Mouse (Mus musculus) liver, embryonic 13.5 days (tissue): ENCODE data around the gene Slit3. TPM values are rescaled to one million over a fixed set of nuclear protein-coding genes. Genes with fewer than 3 reads are reported as not detected.

ENCODE experiments used
- ATAC-seq: fragments of 200-750 bp; cut with Nextera tagmentation; 2 replicates; pipeline ENCODE4 v1.8.0; 2017; ENCODE audit warnings: low read depth, mild to moderate bottlenecking, moderate number of reproducible peaks, moderate library complexity
- DNase-seq: peaks from one replicate; pipeline ENCODE4 v3.0.0; 2022
- H3K27ac ChIP-seq: fragments of 300-500 bp; sonication (generic); 2 replicates; pipeline ENCODE4 v1.5.1; 2015; ENCODE audit warnings: moderate library complexity, mild to moderate bottlenecking, inconsistent platforms
- H3K27me3 ChIP-seq: fragments of 300-500 bp; sonication (generic); 2 replicates; pipeline ENCODE4 v1.6.1; 2015; ENCODE audit warnings: mild to moderate bottlenecking, inconsistent platforms
- H3K36me3 ChIP-seq: fragments of 300-500 bp; sonication (generic); 2 replicates; pipeline ENCODE4 v1.6.1; 2015; ENCODE audit warnings: mild to moderate bottlenecking, inconsistent platforms
- H3K4me1 ChIP-seq: fragments of 300-500 bp; sonication (generic); replicated peaks from 2 replicates; pipeline ENCODE4 v1.6.1; 2015; ENCODE audit warnings: inconsistent platforms
- H3K4me2 ChIP-seq: fragments of 300-500 bp; sonication (generic); 2 replicates; pipeline ENCODE4 v1.6.1; 2015; ENCODE audit warnings: inconsistent platforms, mild to moderate bottlenecking, moderate library complexity
- H3K4me3 ChIP-seq: fragments of 300-500 bp; sonication (generic); replicated peaks from 2 replicates; pipeline ENCODE4 v1.5.1; 2015; ENCODE audit warnings: mild to moderate bottlenecking, inconsistent platforms
- H3K9ac ChIP-seq: fragments of 300-500 bp; sonication (generic); 2 replicates; pipeline ENCODE4 v1.6.1; 2015; ENCODE audit warnings: mild to moderate bottlenecking, inconsistent platforms
- H3K9me3 ChIP-seq: fragments of 300-500 bp; sonication (generic); replicated peaks from 2 replicates; pipeline ENCODE4 v1.6.1; 2016; ENCODE audit warnings: inconsistent platforms
- WGBS: fragments of 180-500 bp; shearing (Covaris S2); methylation state at CpG from one replicate; pipeline ENCODE4 v1.1.7; 2015; ENCODE audit not compliant: insufficient replicate concordance; 5-methylcytosine and 5-hydroxymethylcytosine counted together
- polyA plus RNA-seq: library from polyadenylated mRNA; unstranded; fragments of >200 nt; fragmentation: Nextera tagmentation; extraction: Ambion mirVana; gene quantifications from 2 replicates; pipeline ENCODE4 v1.2.1, GENCODE M21; 2015

Slit3 gene
- polyA plus RNA-seq, 1 experiment from 2014 or later, result 0.44 TPM

DNA sequence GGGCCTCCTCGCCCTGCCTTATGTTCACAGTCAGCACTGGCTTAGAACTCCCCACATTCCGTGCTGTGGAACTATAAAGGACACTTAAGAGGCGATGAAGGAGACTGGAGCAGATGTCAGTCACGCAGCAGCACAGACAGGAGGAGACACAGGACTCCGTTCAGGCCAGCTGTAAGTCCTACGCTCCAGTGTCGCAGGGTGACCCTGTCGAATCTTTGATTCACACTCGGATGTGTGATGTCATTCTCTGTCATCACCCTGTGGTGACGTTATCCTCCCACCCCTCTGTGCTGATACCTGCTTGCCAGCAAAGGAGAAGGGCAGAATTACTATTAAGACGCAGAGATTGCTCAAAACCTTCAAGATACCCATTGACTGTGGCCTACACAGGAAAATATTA is 448.9 kb downstream of the Slit3 start:
- no peaks in the 10 kb centered on the region for H3K27me3 ChIP-seq
- no peaks in the 10 kb centered on the region for H3K4me1 ChIP-seq
- no peak overlapping the region for H3K9ac ChIP-seq
- H3K4me3 ChIP-seq, result no peak overlapping the region
- H3K4me2 ChIP-seq, result no peak overlapping the region
- no peaks in the 10 kb centered on the region for H3K36me3 ChIP-seq
- H3K9me3 ChIP-seq, result no peaks in the 10 kb centered on the region
- DNase-seq (no peak), ATAC-seq (no peak)
- 66% methylated on average over 11 of the region's 11 CpGs for WGBS
- H3K27ac ChIP-seq, result no peak overlapping the region

DNA sequence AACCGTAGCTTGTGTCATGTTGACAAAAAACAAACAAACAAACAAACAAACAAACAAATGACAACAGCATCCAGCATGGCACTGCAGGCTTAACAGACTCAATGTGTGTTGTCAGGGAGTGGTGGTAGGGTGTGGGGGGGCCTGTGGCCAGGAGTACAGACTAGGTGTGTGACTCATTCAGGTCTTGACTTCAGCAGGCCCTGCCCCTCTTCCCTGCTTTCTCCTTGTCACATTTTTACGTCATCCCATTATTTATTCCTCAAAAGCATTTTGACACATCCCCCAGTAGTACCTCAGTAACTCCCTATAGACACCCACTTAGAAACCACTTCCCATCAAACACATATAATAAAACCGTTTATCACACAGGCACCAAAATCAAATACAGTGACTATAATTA is 450.9 kb downstream of the Slit3 start:
- H3K4me3 ChIP-seq, result no peak overlapping the region
- WGBS, result 52% methylated on average over 3 of the region's 3 CpGs
- no peaks in the 10 kb centered on the region for H3K36me3 ChIP-seq

DNA sequence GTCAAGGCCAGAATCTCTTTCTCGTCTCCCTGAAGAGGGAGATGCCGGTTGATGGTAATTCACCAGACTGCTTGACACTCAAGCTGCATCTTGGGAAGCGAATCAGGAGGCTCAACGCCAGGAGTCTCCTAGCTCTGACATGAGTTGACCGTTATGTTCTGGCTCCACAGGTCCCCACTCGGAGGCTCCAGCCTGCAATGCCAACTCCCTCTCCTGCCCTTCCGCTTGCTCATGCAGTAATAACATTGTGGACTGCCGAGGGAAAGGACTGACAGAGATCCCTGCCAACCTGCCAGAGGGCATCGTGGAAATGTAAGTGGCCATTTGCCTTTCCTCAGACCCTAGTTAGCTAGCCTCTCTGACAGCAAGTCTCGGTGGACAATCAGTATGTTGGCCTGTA is 457.8 kb downstream of the Slit3 start:
- no peak overlapping the region for H3K27ac ChIP-seq
- no peak overlapping the region for H3K4me2 ChIP-seq
- H3K9me3 ChIP-seq, result no peaks in the 10 kb centered on the region
- no peaks in the 10 kb centered on the region for H3K36me3 ChIP-seq
- H3K9ac ChIP-seq, result no peak overlapping the region
- 81% methylated on average over 10 of the region's 10 CpGs for WGBS
- no peaks in the 10 kb centered on the region for H3K4me1 ChIP-seq
- ATAC-seq, result no peak
- no peaks in the 10 kb centered on the region for H3K27me3 ChIP-seq
- no peak overlapping the region for H3K4me3 ChIP-seq
- no peak for DNase-seq

More for the DNA sequence above, 450.9 kb downstream of the Slit3 start:
- Histone ChIP-seq H3K9me3 (no peaks in the 10 kb centered on the region), H3K4me2 (no peak overlapping the region), H3K4me1 (no peaks in the 10 kb centered on the region), H3K9ac (no peak overlapping the region), H3K27ac (no peak overlapping the region), H3K27me3 (no peaks in the 10 kb centered on the region)
- ATAC-seq (no peak), DNase-seq (no peak)

DNA sequence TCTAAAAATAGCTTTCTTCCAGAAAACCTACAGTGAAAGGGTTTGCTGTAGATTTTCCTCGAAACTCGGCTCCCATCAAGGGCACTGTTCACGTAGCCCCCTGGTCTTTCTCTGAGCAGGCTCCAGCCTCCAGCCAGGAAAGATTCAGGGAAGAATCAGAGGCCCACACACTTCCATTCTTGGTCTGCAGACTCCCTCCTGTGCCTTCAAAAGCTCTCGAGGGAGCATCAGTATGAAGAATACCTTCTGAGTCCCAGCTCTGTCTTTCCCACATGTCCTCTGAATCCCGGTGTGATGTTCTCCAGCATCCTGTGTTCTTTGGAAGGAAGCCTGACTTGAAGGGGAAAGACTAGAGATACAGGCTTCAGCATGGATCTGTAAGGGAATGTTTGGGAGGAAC is 461.6 kb downstream of the Slit3 start:
- H3K9me3 ChIP-seq, result no peaks in the 10 kb centered on the region
- no peak overlapping the region for H3K27ac ChIP-seq
- no peak overlapping the region for H3K9ac ChIP-seq
- DNase-seq, result no peak
- 51% methylated on average over 5 of the region's 5 CpGs for WGBS
- no peak for ATAC-seq
- H3K36me3 ChIP-seq, result no peaks in the 10 kb centered on the region
- no peak overlapping the region for H3K4me3 ChIP-seq
- H3K4me2 ChIP-seq, result no peak overlapping the region
- no peaks in the 10 kb centered on the region for H3K27me3 ChIP-seq
- no peaks in the 10 kb centered on the region for H3K4me1 ChIP-seq

DNA sequence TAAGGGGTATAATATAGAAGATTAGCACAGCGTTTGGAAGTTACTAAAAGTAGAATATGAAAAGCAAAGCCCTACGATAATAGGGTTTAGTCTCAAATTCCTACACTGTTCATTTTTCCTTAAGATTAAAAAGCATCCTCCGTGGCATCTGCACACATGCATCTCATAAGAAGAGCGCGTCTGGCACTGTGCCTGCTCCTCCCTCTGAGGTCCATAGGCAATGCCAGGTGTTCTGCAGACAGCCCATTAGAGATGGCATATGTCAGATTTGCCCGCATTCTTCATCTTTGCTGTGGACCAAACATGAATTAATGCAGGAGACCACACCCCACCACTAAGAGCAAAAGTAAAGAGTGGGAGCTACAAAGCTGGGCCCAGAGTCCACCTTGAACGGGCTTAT is 462.6 kb downstream of the Slit3 start:
- Histone ChIP-seq H3K9me3 (no peaks in the 10 kb centered on the region), H3K4me2 (no peak overlapping the region), H3K4me3 (no peak overlapping the region), H3K9ac (no peak overlapping the region), H3K27ac (no peak overlapping the region), H3K36me3 (no peaks in the 10 kb centered on the region), H3K27me3 (no peaks in the 10 kb centered on the region), H3K4me1 (no peaks in the 10 kb centered on the region)
- DNase-seq, result no peak
- 70% methylated on average over 7 of the region's 7 CpGs for WGBS
- ATAC-seq, result no peak

DNA sequence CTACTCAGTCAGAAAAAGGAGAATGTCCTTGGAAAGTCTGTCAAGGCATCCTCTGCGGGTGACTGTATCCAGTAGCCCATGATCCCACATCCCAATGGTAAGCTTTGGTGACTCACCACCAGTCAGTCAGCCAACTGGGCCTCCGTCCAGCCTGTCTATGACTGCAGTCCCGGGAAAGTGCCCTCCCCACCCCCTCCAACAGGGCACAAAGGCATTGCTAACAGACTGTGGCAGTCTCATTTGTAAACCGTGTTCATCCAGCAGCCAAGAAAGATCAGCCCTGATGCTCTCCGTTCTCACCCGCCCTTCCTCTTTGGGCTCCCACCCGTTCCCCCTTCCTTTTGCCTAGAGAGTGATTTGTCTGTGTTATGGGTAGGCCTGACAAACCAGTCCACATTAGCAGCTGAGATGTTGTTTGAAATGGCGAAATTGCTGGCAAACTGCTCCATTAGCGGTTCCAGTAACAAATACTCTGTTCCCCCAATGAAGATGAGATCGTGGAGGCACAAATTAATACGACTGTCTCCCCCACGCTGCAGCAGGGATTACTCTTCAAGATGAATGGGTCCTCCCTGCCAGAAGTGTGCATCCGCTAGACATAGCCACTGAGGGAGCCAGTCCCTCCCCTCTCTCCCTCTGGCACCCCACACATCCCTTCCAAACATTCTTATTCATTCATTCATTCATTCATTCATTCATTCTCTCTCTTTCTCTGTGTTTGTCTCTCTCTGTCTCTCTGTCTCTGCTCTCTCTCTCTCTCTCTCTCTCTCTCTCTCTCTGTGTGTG is 466.3 kb downstream of the Slit3 start:
- ATAC-seq, result no peak
- Histone ChIP-seq H3K9me3 (no peaks in the 10 kb centered on the region), H3K36me3 (no peaks in the 10 kb centered on the region), H3K4me3 (no peak overlapping the region), H3K27me3 (no peaks in the 10 kb centered on the region), H3K27ac (no peak overlapping the region), H3K9ac (no peak overlapping the region), H3K4me2 (no peak overlapping the region), H3K4me1 (no peaks in the 10 kb centered on the region)
- WGBS, result 66% methylated on average over 13 of the region's 13 CpGs
- no peak for DNase-seq

DNA sequence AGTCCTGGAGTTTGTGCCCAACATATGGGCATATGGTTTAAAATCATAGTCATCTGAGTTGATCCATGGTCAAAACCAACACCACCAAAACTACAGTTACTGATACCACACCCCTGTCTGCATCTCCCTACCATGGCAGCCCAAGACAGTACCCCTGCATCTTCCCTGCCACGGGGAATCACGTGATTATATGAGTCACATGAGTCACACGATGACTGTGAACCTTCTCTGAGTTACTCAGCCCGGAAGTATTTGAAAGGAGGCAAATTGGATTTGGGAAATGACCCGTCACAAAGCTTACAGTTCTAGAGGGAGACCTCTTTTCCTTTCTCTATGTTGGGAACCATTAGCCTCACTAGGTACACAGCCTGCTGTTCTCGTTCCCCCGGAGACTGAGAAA is 468.9 kb downstream of the Slit3 start:
- H3K4me3 ChIP-seq, result no peak overlapping the region
- no peak overlapping the region for H3K4me2 ChIP-seq
- no peak overlapping the region for H3K9ac ChIP-seq
- no peaks in the 10 kb centered on the region for H3K9me3 ChIP-seq
- ATAC-seq (no peak), DNase-seq (no peak)
- H3K4me1 ChIP-seq, result peaks cover 13% of the 10 kb centered on the region; the same call in 1 of the 2 replicates
- H3K36me3 ChIP-seq, result no peaks in the 10 kb centered on the region
- no peak overlapping the region for H3K27ac ChIP-seq
- H3K27me3 ChIP-seq, result no peaks in the 10 kb centered on the region
- WGBS, result 69% methylated on average over 7 of the region's 7 CpGs

DNA sequence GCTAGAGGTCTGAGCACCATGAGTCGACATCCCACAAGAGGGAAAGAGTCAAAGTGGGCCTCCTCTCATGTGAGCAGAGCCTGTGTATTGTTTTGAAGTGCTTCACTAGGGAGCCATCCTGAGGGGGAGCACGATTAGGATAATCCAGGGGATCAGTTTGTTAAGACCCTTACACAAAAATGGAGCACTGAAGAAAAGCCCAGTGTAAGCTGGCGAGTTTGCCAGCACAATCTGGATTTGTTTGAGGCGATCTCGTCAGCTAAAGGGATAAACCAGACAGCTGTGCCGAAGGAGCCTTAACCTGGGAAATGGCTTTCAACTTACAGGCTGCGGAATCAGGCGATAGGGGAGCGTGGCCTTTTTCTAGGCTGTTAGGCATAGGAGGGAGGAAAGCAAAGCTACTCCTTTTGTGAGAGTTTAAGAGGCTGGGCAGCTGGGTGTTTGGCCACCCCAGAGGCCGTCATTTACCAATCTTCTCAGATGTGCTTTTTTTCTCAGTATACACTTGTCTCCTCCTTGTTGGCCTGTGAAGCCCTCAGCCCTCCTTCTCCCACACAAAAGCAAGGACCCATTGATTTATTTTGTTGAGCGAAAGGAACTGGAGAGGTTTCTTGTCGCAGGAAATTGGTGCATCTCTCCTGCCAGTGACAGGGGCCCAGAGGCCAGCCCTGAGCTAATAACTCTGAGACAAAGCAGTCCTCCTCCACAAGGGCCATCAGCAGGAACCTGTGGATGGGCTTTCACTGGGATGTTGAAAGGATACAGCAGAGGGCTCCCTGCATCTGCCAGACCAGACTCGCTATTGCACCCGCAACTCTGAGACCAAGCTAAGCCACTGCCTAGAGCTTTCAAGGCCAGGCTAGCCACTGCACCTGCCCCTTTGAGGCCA is 472.4 kb downstream of the Slit3 start:
- Histone ChIP-seq H3K4me2 (no peak overlapping the region), H3K4me3 (no peak overlapping the region), H3K36me3 (no peaks in the 10 kb centered on the region), H3K27ac (no peak overlapping the region), H3K9ac (no peak overlapping the region), H3K4me1 (peaks cover 28% of the 10 kb centered on the region), H3K27me3 (no peaks in the 10 kb centered on the region), H3K9me3 (no peaks in the 10 kb centered on the region)
- 64% methylated on average over 14 of the region's 14 CpGs for WGBS
- ATAC-seq (no peak), DNase-seq (no peak)

DNA sequence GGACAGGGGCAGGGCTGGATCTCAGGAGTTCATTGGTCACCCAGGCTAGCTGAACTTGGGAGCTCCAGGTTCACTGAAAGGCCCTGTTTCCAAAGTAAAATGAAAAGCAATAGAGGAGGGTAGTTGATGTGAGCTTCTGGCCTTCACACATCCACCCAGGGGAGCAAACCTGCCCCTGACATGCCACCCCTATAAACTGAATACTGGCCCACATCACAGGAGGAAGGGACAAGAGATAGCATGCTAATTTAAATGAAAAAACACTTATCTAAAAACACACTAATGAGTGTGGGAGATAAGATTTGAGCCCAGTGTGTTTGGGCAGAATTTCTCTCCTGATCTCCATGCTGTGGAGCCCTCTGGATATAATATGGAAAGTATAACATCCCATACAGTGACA is 475.0 kb downstream of the Slit3 start:
- Histone ChIP-seq H3K9ac (no peak overlapping the region), H3K4me1 (peaks cover 28% of the 10 kb centered on the region), H3K4me2 (no peak overlapping the region), H3K4me3 (no peak overlapping the region), H3K27ac (no peak overlapping the region), H3K27me3 (no peaks in the 10 kb centered on the region), H3K36me3 (no peaks in the 10 kb centered on the region), H3K9me3 (no peaks in the 10 kb centered on the region)
- ATAC-seq, result peak; percentile 66
- DNase-seq, result no peak

DNA sequence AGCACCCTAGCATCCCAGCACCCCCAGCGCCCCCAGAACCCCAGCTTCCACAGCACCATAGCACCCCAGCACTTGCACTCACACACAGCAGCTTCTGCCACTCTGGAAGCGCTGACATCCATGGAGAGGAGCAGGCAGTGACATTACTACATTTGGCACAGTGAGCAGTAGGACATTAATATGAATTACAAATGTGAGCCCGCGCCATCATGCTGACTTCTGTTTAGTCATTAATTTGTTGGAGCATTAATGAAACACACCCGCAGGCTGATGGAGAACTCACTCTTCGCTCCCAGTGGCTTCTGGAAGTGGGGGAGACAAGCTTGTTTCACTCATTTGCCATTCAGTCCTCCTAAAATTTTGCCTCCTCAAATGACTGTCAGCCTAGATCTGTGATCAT is 476.9 kb downstream of the Slit3 start:
- Histone ChIP-seq H3K36me3 (no peaks in the 10 kb centered on the region), H3K9me3 (no peaks in the 10 kb centered on the region), H3K4me1 (peaks cover 28% of the 10 kb centered on the region), H3K4me2 (no peak overlapping the region), H3K27me3 (no peaks in the 10 kb centered on the region), H3K27ac (no peak overlapping the region), H3K9ac (no peak overlapping the region), H3K4me3 (no peak overlapping the region)
- 71% methylated on average over 6 of the region's 6 CpGs for WGBS
- no peak for DNase-seq
- no peak for ATAC-seq

DNA sequence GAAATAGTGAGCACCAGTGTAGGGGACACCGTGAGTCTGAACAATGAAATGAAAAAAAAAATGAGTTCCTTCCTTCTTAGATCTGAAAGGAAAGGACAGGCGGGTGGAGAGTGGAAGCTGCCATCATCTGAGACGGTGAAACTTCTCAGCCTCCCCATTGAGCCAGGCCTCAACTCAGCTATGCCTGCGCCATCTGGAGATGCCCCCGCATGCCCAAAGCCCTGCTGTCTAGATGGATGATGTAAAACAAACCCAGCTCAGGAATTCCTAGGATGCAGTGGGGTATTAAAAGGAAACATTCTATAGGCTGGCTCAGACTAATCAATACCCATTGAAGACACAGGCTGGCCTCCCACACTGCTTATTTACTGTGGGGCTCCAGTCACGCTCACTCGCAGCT is 477.7 kb downstream of the Slit3 start:
- peaks cover 26% of the 10 kb centered on the region for H3K4me1 ChIP-seq
- H3K4me3 ChIP-seq, result no peak overlapping the region
- no peak for ATAC-seq
- no peaks in the 10 kb centered on the region for H3K36me3 ChIP-seq
- no peak for DNase-seq
- H3K27me3 ChIP-seq, result no peaks in the 10 kb centered on the region
- H3K9ac ChIP-seq, result no peak overlapping the region
- no peak overlapping the region for H3K4me2 ChIP-seq
- 59% methylated on average over 7 of the region's 7 CpGs for WGBS
- no peaks in the 10 kb centered on the region for H3K9me3 ChIP-seq
- no peak overlapping the region for H3K27ac ChIP-seq
